Mouse (Mus musculus): ENCODE measurements around the gene Ift122. TPM values are rescaled to one million over a fixed set of nuclear protein-coding genes. Genes with fewer than 3 reads are reported as not detected.

The Ift122 gene
- polyA plus RNA-seq, 1 experiment from 2014 or later, result 21.0 TPM

DNA sequence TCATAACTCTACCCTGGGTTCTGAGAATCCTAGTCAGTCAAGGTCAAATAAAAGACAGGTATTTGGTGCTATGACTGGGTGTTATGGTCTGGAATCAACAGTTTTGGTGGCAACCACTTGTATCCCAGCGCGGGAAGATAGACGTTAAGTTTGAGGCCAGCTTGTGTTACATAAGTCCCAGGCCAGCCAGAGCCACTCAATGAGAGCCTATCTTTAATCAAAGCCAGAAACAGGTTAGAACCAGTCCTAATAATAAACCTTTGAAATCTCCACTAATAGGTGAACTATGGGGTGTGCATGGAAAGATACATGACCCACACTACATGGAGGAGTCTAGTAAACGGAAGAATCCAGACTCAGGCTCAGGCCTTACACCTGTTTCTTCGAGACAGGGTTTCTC lies 14.5 kb upstream of the Ift122 start:
- 66% methylated on average over 5 of the region's 5 CpGs for WGBS
- no peaks in the 10 kb centered on the region for H3K27me3 ChIP-seq (ENCODE audit: control insufficient read depth, insufficient read depth, low read length)
- H3K9ac ChIP-seq (ENCODE audit: low read length), result no peak overlapping the region
- no peak for ATAC-seq (ENCODE audit: insufficient read depth, low FRiP score)
- no peaks in the 10 kb centered on the region for H3K9me3 ChIP-seq (replicated peaks; ENCODE audit: control insufficient read depth, low read length)
- H3K36me3 ChIP-seq (ENCODE audit: control insufficient read depth, insufficient read depth, low read length), result 0 out of 2 replicates have a peak, but pooled peaks cover 5% of the 10 kb centered on the region
- peak overlapping the region; percentile 40; the same call in 1 of the 2 replicates for H3K4me3 ChIP-seq (replicated peaks; ENCODE audit: low read length)
- H3K4me1 ChIP-seq (ENCODE audit: control insufficient read depth, insufficient read depth, low read length), result peaks cover 4% of the 10 kb centered on the region
- H3K4me2 ChIP-seq (ENCODE audit: low read depth, low read length), result peak overlapping the region; percentile 66
- H3K27ac ChIP-seq (ENCODE audit: low read length), result no peak overlapping the region

DNA sequence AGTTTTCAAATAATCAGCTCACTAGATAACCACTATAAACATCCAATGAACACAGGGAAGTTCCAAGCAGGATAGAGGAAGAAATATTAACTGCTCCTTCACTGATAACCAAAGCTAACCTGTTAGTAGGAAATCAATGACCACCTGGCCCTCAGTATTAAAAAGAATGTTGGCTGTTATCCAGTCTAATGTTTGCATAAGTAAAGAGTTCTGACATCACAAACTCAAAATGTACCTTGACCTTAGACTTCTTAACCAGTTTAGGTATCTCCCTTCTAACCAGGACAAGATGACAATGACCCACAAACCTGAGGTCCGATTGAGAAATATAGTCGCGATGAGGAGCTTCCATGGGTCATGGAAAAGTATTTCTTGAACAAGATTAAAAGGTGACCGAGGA lies 8.3 kb upstream of the Ift122 start:
- Histone ChIP-seq H3K36me3 (ENCODE audit: control insufficient read depth, insufficient read depth, low read length) (peaks cover 5% of the 10 kb centered on the region; the same call in 1 of the 2 replicates), H3K27ac (ENCODE audit: low read length) (no peak overlapping the region), H3K4me2 (ENCODE audit: low read depth, low read length) (no peak overlapping the region), H3K9ac (ENCODE audit: low read length) (no peak overlapping the region), H3K4me3 (replicated peaks; ENCODE audit: low read length) (no peak overlapping the region), H3K27me3 (ENCODE audit: control insufficient read depth, insufficient read depth, low read length) (no peaks in the 10 kb centered on the region), H3K9me3 (replicated peaks; ENCODE audit: control insufficient read depth, low read length) (no peaks in the 10 kb centered on the region), H3K4me1 (ENCODE audit: control insufficient read depth, insufficient read depth, low read length) (no peaks in the 10 kb centered on the region)
- ATAC-seq (ENCODE audit: insufficient read depth, low FRiP score), result no peak
- whole genome bisulfite sequencing, result 90% methylated on average over 4 of the region's 4 CpGs

DNA sequence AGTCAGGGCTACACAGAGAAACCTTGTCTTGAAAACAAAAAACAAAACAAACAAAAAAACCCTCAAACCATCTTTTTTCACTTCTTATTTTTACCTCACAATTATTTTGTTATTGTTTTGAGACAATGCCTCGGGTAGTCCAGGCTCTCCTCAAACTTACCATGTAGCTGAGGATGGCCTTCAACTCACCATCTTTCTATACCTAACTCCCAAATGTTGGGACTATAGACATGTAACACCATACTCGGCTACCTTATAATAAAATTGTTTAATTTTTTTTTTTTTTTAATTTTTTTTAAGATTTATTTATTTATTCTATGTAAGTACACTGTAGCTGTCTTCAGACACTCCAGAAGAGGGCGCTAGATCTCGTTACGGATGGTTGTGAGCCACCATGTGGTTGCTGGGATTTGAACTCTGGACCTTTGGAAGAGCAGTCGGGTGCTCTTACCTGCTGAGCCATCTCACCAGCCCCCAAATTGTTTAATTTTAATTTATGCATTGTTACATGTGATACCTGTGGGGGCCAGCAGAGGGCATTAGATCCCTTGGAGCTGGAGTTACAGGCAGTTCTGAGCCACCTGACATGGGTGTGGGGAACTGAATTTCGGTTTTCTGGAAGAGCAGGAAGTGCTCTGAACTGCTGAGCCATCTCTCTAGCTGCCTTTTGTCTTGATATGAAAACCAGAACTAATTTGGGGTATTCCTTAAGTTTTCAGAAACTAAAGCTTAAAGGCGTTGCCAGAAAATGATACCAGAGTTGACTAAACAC lies 6.4 kb upstream of the Ift122 start:
- Histone ChIP-seq H3K27me3 (ENCODE audit: control insufficient read depth, insufficient read depth, low read length) (no peaks in the 10 kb centered on the region), H3K9ac (ENCODE audit: low read length) (no peak overlapping the region), H3K36me3 (ENCODE audit: control insufficient read depth, insufficient read depth, low read length) (peaks cover 10% of the 10 kb centered on the region; the same call in 1 of the 2 replicates), H3K4me1 (ENCODE audit: control insufficient read depth, insufficient read depth, low read length) (no peaks in the 10 kb centered on the region), H3K4me2 (ENCODE audit: low read depth, low read length) (no peak overlapping the region), H3K9me3 (replicated peaks; ENCODE audit: control insufficient read depth, low read length) (no peaks in the 10 kb centered on the region), H3K4me3 (replicated peaks; ENCODE audit: low read length) (no peak overlapping the region), H3K27ac (ENCODE audit: low read length) (0 out of 2 replicates have a peak overlapping the region, but pooled peaks have one; percentile 16)
- 50% methylated on average over 5 of the region's 8 CpGs for WGBS
- ATAC-seq (ENCODE audit: insufficient read depth, low FRiP score), result no peak

DNA sequence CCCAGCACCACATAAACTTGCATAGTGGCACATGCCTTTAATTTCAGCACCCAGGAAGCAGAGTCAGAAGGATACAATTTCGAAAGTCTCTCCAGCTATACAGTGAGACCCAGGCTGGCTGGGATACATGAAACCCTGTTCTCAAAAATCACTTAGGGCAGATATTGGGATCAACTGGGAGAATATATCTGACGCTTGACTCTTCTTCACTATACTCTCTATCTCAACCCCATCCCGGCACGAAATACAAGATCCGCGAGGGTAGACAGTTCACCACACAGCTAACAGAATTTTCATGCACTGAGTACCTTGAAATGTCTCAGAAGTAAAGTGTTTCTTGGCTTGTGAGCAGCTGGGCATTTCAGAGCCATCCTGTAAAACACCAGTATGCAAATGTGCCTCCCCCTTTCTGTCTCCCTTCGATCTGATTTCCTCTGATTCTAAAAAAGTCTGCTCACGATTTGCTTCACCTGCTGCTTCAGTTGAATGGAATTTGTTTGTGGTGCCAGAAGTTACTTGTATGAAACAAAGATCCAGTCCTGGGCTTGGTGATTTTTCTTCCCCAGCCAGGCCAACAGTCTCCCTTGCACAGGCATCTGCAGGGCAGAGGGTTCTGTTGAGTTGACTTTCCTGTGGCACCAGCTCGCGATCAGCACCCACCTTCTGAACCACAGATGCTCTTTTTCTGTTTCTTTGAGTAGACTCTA lies 4.5 kb upstream of the Ift122 start:
- Histone ChIP-seq H3K4me2 (ENCODE audit: low read depth, low read length) (no peak overlapping the region), H3K27me3 (ENCODE audit: control insufficient read depth, insufficient read depth, low read length) (no peaks in the 10 kb centered on the region), H3K4me1 (ENCODE audit: control insufficient read depth, insufficient read depth, low read length) (peaks cover 7% of the 10 kb centered on the region; the same call in 1 of the 2 replicates), H3K27ac (ENCODE audit: low read length) (no peak overlapping the region), H3K36me3 (ENCODE audit: control insufficient read depth, insufficient read depth, low read length) (peaks cover 5% of the 10 kb centered on the region; the same call in 1 of the 2 replicates), H3K4me3 (replicated peaks; ENCODE audit: low read length) (no peak overlapping the region), H3K9ac (ENCODE audit: low read length) (0 out of 2 replicates have a peak overlapping the region, but pooled peaks have one; percentile 10), H3K9me3 (replicated peaks; ENCODE audit: control insufficient read depth, low read length) (no peaks in the 10 kb centered on the region)
- 87% methylated on average over 10 of the region's 10 CpGs for WGBS
- ATAC-seq (ENCODE audit: insufficient read depth, low FRiP score), result no peak

DNA sequence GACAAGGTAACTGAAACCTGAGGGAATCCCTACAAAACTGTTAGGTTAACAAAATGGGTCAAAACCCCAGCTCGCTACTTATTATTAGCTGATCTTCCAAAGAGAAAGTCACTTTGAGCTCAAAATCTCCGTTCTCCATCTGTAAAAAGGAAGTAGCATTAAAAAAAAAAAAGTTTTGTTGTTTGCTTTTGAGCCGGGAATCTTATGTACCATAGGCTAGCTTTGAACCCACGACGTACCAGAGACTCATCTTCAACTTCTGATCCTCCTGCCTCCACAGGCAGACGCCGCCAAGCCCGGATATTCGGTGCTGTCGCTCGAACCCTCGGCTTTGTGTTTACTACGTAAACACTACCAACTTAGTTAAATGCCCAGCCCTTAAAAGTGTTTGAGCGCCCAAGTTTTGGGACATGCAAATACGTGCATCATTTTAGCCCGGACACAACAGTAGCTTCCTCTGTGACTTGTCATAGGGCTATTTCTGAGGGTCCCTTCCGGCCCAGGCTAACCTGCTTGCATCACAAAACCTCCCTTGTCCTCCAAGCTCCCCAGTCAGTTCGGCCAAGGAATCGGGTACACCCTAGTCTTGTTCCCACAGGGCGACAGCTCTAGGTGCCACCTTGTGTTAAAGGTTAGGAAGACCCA lies 702 bp upstream of the Ift122 start:
- peak overlapping the region; percentile 90 for H3K27ac ChIP-seq (ENCODE audit: low read length)
- H3K27me3 ChIP-seq (ENCODE audit: control insufficient read depth, insufficient read depth, low read length), result no peaks in the 10 kb centered on the region
- peaks cover 5% of the 10 kb centered on the region; the same call in 1 of the 2 replicates for H3K36me3 ChIP-seq (ENCODE audit: control insufficient read depth, insufficient read depth, low read length)
- peak overlapping the region; percentile 72 for H3K9ac ChIP-seq (ENCODE audit: low read length)
- peaks cover 17% of the 10 kb centered on the region for H3K4me1 ChIP-seq (ENCODE audit: control insufficient read depth, insufficient read depth, low read length)
- peak overlapping the region; percentile 55 for H3K4me2 ChIP-seq (ENCODE audit: low read depth, low read length)
- peak overlapping the region; percentile 74 for H3K4me3 ChIP-seq (replicated peaks; ENCODE audit: low read length)
- H3K9me3 ChIP-seq (replicated peaks; ENCODE audit: control insufficient read depth, low read length), result no peaks in the 10 kb centered on the region
- no peak; the same call in 1 of the 2 replicates for ATAC-seq (ENCODE audit: insufficient read depth, low FRiP score)
- 4% methylated on average over 20 of the region's 20 CpGs for WGBS

DNA sequence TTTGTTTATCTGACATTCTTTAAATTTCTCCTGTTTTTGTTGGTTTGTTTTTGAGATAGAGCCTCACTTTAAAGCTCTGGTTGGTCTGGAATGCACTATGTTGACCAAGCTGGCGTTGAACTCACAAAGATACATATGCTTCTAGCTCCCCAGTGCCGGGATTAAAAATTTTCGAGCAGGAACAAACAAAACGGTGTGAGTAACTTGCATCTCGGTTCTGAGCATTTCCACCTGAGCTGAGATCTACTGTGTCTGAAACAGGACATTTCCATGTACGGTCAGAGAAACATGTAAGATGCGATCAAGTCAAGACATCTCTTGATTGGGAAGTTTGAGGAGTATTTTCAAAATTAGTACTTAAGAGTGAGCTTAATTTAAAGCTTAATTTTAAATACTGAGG lies 715 bp downstream of the Ift122 start:
- H3K36me3 ChIP-seq (ENCODE audit: control insufficient read depth, insufficient read depth, low read length), result 0 out of 2 replicates have a peak, but pooled peaks cover 5% of the 10 kb centered on the region
- H3K9ac ChIP-seq (ENCODE audit: low read length), result peak overlapping the region; percentile 72
- peaks cover 18% of the 10 kb centered on the region for H3K4me1 ChIP-seq (ENCODE audit: control insufficient read depth, insufficient read depth, low read length)
- H3K9me3 ChIP-seq (replicated peaks; ENCODE audit: control insufficient read depth, low read length), result no peaks in the 10 kb centered on the region
- H3K4me2 ChIP-seq (ENCODE audit: low read depth, low read length), result peak overlapping the region; percentile 61
- H3K27me3 ChIP-seq (ENCODE audit: control insufficient read depth, insufficient read depth, low read length), result no peaks in the 10 kb centered on the region
- H3K4me3 ChIP-seq (replicated peaks; ENCODE audit: low read length), result peak overlapping the region; percentile 74
- ATAC-seq (ENCODE audit: insufficient read depth, low FRiP score), result no peak
- peak overlapping the region; percentile 89 for H3K27ac ChIP-seq (ENCODE audit: low read length)
- 36% methylated on average over 7 of the region's 7 CpGs for WGBS

DNA sequence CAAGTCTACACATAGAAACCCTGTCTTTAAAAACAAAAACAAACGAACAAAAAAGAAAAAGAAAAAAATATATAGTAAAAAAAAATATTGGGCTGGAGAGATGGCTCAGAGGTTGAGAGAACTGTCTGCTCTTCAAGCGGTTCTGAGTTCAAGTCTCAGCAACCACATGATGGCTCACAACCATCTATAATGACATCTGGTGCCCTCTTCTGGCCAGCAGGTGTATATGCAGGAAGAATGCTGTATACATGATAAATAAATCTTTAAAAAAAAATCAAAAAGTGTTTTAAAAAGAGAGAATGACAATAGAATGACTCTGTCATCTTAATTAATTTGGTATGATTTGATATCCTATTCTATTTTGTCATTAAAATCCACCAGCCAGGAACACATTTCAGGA lies 1.2 kb downstream of the Ift122 start:
- 73% methylated on average over 2 of the region's 2 CpGs for WGBS
- peaks cover 22% of the 10 kb centered on the region for H3K4me1 ChIP-seq (ENCODE audit: control insufficient read depth, insufficient read depth, low read length)
- H3K9ac ChIP-seq (ENCODE audit: low read length), result no peak overlapping the region
- H3K9me3 ChIP-seq (replicated peaks; ENCODE audit: control insufficient read depth, low read length), result no peaks in the 10 kb centered on the region
- H3K4me3 ChIP-seq (replicated peaks; ENCODE audit: low read length), result no peak overlapping the region
- H3K4me2 ChIP-seq (ENCODE audit: low read depth, low read length), result no peak overlapping the region
- no peaks in the 10 kb centered on the region for H3K27me3 ChIP-seq (ENCODE audit: control insufficient read depth, insufficient read depth, low read length)
- H3K27ac ChIP-seq (ENCODE audit: low read length), result no peak overlapping the region
- ATAC-seq (ENCODE audit: insufficient read depth, low FRiP score), result no peak
- H3K36me3 ChIP-seq (ENCODE audit: control insufficient read depth, insufficient read depth, low read length), result 0 out of 2 replicates have a peak, but pooled peaks cover 5% of the 10 kb centered on the region

DNA sequence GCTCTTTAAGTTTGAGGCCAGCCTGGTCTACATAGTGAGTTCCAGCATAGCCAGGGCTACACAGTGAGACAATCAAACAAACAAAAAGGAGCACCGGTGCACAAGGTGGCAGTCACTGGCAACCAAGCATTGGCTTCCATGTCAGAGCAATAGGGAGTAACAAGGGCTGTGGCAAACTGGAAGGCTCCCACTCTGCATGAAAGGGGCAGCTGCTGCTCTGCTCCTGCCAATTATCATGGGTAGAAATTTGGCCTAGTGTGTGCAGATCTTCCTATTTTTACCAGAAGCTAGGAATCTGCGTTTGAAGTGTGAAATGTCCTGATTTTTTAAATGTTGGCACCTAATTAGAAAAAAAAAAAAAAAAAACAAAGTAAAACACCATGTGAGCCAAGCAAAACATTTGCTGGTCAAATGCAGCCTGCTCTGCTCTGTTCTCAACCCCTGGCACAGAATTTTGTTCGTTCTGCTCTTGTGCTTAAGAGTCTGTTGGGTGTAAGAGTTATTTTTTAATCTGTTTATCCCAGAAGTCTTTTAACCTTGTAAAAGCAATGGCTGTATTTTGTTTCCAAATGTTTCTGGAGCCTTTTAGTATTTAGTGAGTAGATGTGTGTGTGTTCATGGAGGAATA lies 2.6 kb downstream of the Ift122 start:
- Histone ChIP-seq H3K4me2 (ENCODE audit: low read depth, low read length) (no peak overlapping the region), H3K36me3 (ENCODE audit: control insufficient read depth, insufficient read depth, low read length) (no peaks in the 10 kb centered on the region), H3K27me3 (ENCODE audit: control insufficient read depth, insufficient read depth, low read length) (no peaks in the 10 kb centered on the region), H3K9me3 (replicated peaks; ENCODE audit: control insufficient read depth, low read length) (no peaks in the 10 kb centered on the region), H3K4me3 (replicated peaks; ENCODE audit: low read length) (no peak overlapping the region), H3K4me1 (ENCODE audit: control insufficient read depth, insufficient read depth, low read length) (peaks cover 30% of the 10 kb centered on the region), H3K27ac (ENCODE audit: low read length) (peak overlapping the region; percentile 81), H3K9ac (ENCODE audit: low read length) (no peak overlapping the region)
- 70% methylated on average over 3 of the region's 3 CpGs for WGBS
- no peak for ATAC-seq (ENCODE audit: insufficient read depth, low FRiP score)

Data from stomach, embryonic 16.5 days (tissue).